Mouse (Mus musculus) A20 (cell line): ENCODE measurements around the gene Bbof1.

ENCODE experiments used
- DNase-seq: peaks from one replicate; pipeline ENCODE4 v3.0.0-alpha.2; 2011; ENCODE audit warnings: low read depth, low spot score

Bbof1 gene

DNA sequence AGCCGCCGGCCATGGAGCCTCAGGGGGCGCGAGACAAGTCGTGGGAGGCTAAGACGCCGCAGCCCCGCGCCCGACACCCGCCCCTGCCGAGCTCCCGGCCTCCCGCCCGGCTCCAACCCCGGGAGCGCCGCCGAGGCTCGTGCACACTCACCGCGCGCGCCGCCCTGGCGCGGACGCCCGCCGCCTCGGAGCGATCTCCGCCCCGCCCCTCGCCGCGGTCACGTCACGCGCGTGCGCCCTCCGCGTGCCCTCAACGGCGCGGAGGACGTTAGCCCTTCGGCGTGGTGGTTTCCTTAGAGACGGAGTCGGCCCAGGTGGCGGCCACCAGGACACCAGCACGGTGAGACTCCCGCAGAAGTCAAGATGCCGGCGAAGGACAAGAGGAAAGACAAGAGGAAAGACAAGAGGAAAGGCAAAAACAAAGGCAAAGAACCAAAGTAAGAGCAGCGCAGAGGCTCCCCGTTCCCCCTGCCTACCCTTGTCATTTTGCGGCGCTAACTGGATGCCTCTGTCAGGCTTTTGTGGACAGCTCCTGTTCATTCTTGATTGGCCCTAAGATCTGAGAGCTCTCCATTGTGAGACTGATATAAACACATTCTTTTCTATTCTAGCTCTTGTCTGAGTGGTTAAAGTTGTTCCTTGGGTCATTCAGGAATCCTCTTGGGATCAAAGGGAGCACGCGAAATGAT, at the start of gene Bbof1, which contains the start of gene Entpd5:
TSS of gene Bbof1 (plus strand) at position 253 of the 689 bp plus-strand sequence.
TSS of gene Entpd5 (minus strand) at position 211 of the 689 bp plus-strand sequence.
- peak; percentile 91 for DNase-seq

DNA sequence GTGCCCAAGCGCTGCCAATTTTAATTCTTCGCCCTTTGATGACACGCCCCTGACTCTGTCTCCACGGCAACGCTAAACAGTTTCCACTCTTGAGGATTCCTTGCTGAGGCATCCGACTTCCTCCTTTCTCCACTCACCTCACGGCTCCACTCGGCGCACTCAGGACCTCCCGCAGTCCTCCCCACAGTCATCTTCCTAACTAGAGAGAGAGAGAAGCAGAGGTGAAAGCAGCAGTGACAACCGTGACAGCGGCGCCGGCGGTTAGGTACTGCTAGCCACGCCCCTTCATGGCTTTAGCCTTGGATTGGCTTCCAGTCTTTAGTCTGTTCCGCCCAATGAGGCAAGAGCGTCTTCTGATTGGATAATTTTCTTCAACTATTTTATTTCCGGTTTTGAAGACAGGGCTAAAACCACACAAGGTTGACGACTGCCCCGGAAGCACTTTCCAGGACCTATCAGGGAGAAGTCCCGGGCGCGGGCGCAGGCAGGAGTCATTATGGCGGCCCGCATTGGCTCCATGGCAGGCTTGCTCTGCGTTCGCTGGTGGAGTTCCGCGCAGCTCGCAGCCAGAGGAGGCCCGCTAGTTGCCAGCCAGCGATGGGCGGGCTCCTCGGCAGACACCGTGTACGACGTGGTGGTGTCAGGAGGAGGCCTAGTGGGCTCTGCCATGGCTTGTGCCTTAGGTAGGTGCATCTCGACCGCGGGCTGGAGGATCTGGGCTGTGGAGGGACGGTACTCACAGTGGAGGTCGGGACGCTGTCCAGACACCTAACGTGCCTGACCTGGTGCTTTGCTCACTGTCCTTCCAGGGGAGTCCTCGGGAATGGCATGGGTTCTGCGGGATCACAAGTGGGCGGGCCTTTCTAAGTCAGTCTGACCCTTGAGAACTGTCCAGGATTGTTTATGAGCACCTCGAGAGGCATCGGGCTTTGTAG, 47.0 kb upstream of the Bbof1 start, which contains the start of the genes Coq6 and Fam161b:
TSS of gene Coq6 (plus strand) at position 103 of the 935 bp plus-strand sequence.
TSS of gene Fam161b (minus strand) at position 279 of the 935 bp plus-strand sequence.
- peak; percentile 97 for DNase-seq

DNA sequence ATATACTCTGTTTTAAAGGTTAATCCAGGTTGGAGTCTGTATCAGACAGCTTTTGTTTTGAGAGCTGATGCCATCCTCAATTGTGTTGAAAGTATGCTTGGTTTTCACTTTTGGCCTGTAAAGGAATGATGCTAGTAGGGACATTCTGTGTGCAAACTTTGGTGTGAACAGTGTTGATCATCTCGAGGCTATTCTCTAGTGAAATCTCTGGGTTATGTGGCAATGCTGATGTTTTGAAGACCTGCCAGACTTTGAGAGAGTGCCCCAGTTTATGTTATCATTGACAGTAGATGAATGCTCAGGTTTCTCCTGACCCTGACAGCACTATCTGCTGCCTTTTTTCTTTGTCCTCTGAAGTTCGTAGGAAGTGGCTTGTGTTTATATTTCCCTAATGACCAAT, 46.0 kb upstream of the Bbof1 start:
- no peak for DNase-seq

DNA sequence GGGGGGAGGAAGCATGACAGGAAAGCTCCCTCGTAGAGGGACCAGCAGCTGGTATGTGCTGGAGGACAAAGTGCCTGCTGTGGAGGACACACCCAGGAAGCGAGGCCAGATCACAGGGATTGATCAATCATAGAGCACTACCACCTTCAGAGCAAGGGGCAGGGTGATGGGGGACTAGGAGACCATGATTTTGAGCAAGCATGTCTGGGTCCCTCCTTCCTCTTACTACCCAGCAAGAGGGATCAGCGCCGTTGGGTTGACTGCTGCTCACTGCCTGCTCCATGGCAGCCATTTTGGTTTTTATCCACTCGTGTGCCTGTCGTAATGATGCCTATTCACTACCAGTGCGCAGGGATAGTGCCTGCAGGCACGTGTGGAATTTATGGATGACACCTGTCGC, 44.6 kb upstream of the Bbof1 start:
- no peak for DNase-seq

DNA sequence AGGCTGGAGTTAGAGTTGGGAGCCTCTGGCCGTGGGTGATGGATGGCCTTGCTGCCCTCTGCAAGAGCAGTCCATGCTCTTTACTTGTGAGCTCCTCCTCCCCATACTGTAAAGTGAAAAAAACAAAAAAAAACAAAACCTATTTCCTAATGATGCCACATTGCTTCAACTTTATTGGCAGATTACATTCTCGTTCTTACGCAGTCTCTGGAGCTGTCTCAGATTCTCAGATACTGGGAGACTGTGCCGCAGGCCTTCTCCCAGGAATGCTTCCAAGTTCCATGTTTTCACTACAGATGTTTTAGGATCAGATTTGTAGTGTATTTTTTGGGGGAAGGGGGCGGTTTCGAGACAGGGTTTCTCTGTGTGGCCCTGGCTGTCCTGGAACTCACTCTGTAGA, 43.7 kb upstream of the Bbof1 start:
- no peak for DNase-seq

DNA sequence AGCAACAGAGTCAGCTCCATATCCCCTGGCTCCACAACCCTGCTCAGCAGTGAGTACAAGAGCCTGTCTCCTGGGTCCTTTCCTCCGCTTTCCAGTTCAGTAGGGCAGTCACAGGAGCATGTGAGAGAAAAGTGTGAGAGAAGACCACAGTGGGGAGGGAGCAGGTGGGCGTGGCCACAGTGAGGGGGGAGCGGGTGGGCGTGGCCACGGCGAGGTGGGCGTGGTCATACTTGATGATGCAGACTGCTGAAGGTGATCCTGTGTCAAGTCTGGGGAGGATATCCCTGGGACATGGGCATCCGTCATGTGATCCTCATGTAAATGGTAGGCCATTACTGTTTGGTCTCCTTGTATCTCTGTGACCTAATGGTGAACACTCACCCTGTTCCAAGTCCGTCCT, 41.9 kb upstream of the Bbof1 start:
- DNase-seq = peak; percentile 20

DNA sequence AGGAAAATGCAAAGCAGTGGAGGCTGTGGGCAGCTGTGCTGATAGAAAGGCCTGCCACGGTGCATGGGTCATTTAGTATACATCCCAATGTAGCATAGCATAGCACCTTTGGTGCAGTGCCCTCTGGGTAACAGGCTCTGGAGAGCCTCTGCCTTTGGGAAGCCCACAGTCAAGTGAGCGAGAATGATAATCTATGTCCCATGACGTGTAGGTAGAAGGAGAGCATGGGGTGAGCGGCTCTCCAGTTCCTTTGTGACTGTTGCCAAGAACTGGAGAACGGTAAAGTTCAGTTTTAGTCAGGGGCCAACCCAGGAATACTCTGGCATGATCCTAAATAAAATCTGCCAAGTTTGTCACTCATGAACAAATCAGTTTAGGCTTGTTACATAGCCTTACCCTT, 37.2 kb upstream of the Bbof1 start:
- no peak for DNase-seq

DNA sequence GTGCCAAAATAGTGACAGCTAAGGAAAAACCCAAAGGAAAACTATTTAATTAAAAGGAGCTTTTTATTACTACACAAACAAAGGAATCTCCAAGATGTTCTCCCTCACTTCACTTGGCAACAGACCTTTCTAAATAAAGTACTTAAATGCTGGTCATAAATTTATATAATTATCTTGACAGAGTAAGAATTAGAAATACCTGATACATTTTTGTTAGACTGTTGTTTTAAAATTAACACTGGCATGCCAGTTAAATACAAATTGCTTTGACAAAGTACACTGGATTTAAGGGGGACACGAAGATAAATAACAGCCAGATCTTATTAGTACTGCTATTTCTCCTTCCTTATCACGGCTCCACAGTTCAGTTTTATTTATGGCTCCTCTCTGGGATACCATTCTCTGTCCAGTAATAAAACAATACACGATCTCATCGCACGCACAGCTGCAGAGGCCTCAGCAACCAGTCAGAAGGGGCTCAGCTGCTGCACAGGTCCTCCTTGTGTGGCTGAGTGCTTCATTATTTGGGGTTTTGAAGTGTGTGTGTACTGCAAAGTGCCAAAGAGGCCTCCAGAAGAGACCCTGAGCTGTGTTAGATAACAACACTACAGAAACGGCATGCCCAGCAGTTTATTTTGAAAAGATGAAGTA, 34.9 kb upstream of the Bbof1 start:
- DNase-seq = no peak

DNA sequence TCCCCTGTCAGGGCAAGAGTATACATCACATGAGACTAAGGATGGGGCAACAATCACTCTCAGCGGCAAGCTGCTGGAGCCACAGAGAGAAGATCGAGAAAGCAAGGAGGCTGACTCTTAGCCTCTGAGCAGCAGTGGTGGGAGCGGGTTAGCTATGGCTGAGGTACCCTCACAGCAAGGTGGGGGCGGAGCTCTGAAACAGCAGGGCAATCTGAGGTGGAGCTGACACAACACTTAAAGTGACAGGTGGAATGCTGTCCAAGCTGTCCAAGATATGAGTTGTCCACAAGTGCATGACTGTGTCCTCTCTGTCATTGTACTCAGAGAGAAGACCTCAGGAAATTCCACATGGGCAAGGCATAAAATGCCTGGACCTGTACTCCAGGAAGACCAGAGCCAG, 26.5 kb upstream of the Bbof1 start:
- DNase-seq = no peak

DNA sequence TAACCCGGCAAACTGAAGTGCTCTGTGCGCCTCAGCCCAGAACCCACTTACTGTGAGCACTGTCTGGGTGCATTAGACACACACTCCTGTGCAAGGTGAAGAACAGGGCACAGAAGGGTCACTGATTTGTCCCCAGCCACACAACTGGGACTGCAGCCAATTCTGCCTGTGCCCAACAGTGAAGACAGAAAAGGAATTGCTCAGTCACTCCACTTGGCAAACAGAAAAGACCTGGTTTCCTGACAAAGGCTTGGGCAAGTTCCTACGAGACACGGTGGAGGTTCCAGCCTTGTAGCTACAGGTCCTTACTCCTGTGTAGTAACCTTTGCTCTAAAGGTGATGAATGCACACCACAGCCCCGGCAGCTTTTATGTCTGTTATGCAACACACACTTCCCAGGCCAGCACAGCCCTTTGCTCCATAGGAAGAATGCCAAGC, 24.2 kb upstream of the Bbof1 start:
- DNase-seq = no peak

DNA sequence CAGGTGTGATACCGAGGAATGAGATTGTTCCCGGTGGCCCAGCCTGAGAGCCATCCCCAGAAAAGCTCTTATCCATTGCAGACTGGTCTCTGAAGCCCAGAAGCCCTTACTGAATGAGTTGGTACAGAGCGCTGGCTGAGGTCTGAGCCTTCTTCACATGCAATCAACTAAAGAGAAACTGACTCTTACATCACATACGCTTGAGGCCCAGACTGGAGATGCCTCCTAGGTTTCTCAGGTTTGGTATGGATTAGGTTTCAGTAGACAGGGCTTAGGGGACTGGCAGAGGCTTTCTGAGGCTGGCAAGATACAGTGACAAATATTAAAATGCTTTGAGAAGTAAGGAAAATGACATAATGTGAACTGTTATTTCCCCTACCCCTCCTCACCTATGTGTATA, 23.5 kb upstream of the Bbof1 start:
- DNase-seq = no peak

DNA sequence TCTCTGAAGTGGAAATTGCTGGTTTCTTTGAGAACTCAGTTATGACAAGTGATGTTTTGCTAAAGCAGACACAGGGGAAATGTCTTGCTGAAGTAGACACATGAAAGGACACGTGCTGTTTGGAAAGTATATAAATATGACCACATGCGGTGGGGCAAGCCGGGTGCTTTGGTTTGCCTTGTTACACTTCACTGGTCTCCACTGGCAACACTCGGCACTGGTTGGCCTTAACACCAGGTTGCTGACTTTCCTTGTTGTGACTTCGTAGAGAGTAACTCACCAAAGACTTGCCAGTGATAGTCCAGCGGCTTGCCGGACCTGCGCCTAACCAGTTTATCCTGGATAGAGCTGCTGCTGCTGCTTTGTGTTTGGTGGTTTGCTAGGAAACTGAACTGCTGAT, 20.8 kb upstream of the Bbof1 start:
- no peak for DNase-seq

DNA sequence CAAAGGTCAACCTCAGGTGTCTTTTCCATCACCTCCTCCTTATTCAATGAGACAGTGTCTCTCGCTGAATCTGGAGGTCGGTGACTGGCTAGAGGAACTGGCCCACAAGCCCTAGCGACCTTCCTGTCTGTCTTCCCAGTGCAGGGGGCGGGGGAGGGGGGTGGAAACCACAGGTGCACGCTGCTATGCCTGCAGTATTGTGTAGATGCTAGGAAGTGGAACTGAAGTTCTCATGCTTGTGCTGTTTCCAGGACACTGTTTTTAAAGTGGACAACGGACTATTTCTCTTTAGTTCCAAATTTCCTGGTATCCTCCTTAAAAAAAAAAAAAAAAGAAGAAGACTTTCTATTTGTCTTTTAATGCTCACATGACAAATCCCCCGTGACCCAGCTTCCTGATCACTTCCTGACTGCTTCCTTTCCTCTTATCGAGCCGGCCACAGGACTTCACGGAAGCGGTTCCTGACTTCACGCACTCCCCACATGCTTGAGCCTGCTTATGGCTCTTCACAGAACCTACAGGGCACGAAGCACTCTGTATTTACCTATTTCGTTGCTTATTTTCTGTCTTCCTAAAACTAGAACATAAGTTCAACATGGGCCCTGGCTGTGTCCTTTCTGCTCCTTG, 20.0 kb upstream of the Bbof1 start:
- DNase-seq = peak; percentile 67

DNA sequence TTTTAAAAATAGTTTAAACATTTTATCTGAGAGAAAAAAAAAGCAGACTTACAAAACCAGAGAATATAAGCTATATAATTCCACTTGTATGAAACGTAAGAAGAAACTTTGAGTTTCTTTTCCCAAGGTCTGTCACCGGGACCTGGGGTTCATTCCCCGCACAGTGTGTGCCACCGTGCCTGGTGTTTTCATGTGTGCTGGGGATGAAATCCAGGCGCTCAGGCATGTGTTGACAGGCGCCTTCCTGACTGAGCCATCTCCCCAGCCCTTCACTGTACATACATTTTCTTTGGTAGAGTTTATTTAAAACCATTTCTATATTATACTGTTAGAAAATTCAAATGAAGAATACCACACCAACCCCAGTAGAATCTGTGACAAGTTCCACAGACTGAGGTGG, 18.5 kb upstream of the Bbof1 start:
- no peak for DNase-seq

DNA sequence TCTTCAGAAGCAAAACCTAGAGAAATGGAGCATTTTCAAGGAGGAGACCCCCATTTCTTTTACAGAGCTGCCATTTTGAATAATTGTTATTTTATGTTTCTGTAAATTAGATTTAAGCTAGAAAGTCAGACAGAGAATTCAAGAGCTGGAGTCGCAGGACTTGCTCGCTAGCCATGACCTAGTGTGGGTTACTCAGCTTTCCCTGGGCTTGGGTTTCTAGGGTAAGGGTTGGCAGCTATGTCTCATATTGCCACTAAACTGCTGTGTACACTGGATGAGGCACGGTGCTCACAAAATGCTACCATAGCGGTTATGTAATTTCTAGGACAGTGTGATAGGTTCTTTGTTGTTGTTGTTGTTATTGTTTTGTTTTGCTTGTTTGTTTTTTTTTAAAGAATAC, 16.2 kb upstream of the Bbof1 start:
- no peak for DNase-seq

DNA sequence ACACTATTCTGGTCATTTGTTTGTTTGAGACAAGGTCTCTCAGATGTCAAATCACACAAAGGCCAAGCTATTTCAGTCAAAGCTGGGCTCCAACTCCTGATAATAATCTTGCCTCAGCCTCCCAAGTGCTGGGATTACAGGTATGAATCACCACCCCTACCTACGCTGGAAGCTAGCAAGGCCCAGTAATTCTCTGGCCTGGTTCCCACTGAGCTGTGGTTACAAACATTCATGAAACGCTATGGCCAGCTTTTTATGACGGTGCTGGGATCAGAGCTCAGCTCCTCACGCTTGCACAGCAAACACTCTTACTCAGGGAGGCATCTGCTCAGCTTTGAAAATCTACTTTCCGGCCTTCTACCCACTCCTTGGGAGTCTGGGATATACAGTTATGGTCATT, 15.0 kb upstream of the Bbof1 start:
- no peak for DNase-seq

DNA sequence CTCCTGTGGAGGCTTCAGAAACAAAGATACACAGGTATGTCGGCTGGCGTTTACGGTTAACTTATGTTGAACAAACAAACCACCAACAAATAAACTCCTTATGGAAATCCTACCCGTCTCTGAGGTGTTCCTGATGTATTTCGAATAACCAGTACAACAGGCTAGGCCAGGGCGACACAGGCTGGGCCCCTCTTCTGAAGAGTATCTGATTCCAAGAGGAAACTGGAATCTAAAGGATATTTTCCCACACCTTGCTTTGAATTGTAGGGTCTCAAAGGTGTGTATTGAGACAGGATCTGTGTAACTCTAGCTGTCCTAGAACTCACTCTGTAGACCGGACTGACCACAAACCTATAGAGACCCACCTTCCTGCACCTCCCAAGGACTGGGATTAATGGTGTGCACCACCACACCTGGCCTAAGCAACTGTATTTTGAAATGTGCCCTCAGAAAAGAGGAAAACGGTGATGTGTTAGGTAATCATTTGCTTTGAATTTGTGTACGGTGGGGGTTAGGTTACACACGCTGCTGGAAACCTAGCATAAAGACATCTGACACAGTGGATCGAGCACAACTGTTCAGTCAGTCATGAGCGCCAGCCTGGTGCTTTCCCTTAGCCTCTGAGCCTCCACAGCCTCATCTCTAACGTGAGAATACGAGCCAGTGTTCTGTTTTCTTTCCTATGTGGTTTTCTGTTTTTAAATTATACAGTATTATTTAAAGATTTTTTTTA, 11.8 kb upstream of the Bbof1 start:
- DNase-seq = no peak

DNA sequence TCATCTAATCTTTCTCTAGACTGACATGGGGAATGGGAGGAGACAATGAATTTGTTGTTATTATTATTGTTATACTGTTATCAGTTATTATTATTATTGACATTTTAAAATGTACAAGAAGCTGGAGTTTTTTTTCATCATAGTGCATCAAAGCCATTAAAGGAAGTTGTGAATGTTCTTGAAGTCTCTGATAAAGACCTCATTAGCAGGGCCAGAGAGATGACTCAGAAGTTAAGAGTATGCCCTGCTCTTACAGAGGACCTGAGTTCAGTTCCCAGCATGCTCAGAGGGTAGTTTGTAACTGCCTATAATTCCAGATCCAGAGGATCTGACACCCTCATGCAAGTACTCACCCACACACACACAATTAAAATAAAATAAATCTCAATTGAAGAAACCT, 11.2 kb upstream of the Bbof1 start:
- DNase-seq = no peak

DNA sequence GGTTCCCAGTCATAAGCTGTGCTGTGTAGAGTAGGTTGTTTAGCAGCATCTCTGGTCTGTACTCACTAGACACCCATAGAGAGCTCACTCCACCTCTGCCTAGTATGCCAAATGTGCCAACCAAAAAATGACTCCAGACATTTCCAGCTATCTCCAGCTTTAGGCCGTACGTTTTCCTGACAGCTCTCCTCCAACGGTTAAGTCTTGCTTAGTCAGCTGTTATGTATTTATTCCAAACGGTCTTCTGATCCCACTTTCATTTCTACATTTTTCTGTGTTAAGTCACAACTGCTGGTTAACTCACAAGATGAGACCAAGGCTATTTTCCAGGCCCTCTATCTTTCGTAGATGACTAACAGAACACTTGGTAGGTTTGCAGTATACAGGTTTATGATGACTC, 10.2 kb upstream of the Bbof1 start:
- no peak for DNase-seq

DNA sequence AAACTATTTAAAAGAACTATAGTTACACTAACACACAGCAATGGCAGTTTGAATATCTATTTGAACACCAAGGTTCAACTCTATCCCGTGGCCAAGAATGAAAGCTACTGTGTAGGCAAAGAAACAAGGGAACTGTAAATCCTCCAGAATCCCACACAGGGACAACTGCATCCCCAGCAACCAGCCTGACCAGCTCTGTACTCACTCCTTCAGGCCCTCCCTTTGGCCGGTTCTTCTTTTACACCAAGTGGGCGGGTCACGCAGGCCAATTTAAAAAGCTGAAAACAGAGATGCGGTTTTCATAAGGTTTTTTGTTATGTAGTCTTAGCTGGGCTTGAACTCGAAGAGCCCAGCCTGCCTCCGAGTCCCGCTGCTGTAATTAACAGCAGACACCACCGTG, 9.7 kb upstream of the Bbof1 start:
- DNase-seq = no peak

DNA sequence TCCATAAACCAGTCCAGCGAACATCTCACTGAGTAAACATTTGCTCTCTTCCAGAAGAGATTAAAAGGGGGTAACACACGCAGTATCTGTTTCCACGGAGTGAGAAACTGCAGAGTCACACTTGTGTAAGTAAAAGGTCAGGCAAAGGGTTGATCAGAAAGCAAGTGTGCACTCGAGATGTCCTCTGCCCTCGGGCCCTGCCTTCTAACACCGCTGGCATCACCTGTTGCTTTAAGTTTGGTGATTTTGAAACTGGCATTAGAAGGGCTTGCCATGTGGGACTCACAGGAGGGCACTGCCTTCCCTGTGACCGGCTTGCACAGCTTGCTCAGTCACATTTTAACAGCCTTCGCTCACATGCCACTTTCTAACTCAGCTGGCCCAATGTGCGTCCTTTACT, 9.2 kb upstream of the Bbof1 start:
- no peak for DNase-seq
